Mouse (Mus musculus) ES-Bruce4 (cell line): ENCODE data around the gene Mon2. TPM values are rescaled to one million over a fixed set of nuclear protein-coding genes. Genes with fewer than 3 reads are reported as not detected.

Source experiments
- H3K27ac ChIP-seq: 2 replicates; pipeline ENCODE4 v1.5.1; 2012; ENCODE audit warnings: low read length, inconsistent platforms; ENCODE audit not compliant: insufficient read depth
- H3K27me3 ChIP-seq: 2 replicates; pipeline ENCODE4 v1.6.1; 2012; ENCODE audit warnings: mild to moderate bottlenecking, low read length, inconsistent platforms; ENCODE audit not compliant: control insufficient read depth, poor library complexity, insufficient read depth, severe bottlenecking
- H3K36me3 ChIP-seq: 2 replicates; pipeline ENCODE4 v1.6.1; 2012; ENCODE audit warnings: inconsistent platforms, mild to moderate bottlenecking, low read length, moderate library complexity; ENCODE audit not compliant: control insufficient read depth, poor library complexity, insufficient read depth, severe bottlenecking
- H3K4me1 ChIP-seq: one replicate; pipeline ENCODE4 v1.8.1; 2011; ENCODE audit warnings: low read length; ENCODE audit not compliant: control insufficient read depth, insufficient read depth
- H3K4me3 ChIP-seq: 2 replicates; pipeline ENCODE4 v1.5.1; 2011; ENCODE audit warnings: low read depth, mild to moderate bottlenecking, low read length
- H3K9ac ChIP-seq: 2 replicates; pipeline ENCODE4 v1.6.1; 2012; ENCODE audit warnings: low read depth, mild to moderate bottlenecking, inconsistent platforms; ENCODE audit not compliant: poor library complexity, severe bottlenecking
- H3K9me3 ChIP-seq: replicated peaks from 2 replicates; pipeline ENCODE4 v1.6.1; 2012; ENCODE audit warnings: mild to moderate bottlenecking, low read length, inconsistent platforms; ENCODE audit not compliant: control insufficient read depth, poor library complexity, insufficient read depth, severe bottlenecking
- CTCF ChIP-seq: IDR thresholded peaks from one replicate; pipeline ENCODE4 v1.8.1; 2011; ENCODE audit warnings: low read depth, low read length
- EP300 ChIP-seq: IDR thresholded peaks from 2 replicates; pipeline ENCODE4 v1.6.1; 2011; ENCODE audit warnings: low read depth, low read length; ENCODE audit not compliant: insufficient read depth
- POLR2A ChIP-seq: IDR thresholded peaks from one replicate; pipeline ENCODE4 v1.8.1; 2011; ENCODE audit warnings: low read length; ENCODE audit not compliant: insufficient read depth
- polyA plus RNA-seq: library from polyadenylated mRNA; stranded (reverse); fragments of >200 nt; gene quantifications from 2 replicates; pipeline ENCODE4 v1.2.4, GENCODE M21; 2011; ENCODE audit warnings: low read depth; ENCODE audit not compliant: missing spikeins, insufficient read depth, insufficient read length

Gene Mon2
- polyA plus RNA-seq, 1 experiment: 48.4 TPM

DNA sequence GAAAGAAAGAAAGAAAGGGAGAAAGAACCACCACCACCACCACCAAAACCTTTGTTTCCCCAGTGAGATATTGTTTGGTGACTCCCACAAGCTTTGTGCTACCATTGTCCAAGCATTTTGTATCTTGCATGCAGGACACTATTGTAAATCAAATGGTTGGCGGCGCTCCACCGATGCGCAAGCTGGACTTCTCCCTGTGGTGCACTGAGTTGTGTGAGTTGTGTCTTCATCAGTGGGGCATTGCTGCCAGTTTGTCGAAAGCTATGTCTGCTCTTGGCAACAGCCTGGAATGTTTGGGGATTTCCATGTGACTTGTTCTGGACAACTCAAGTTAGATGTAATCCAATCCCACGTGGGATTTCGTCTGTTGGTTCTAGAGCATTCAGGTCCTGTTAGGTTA is 18.2 kb upstream of the Mon2 start:
- Histone ChIP-seq H3K9me3 (no peaks in the 10 kb centered on the region), H3K27ac (no peak overlapping the region), H3K4me3 (no peak overlapping the region), H3K27me3 (no peaks in the 10 kb centered on the region), H3K36me3 (no peaks in the 10 kb centered on the region), H3K9ac (no peak overlapping the region), H3K4me1 (no peaks in the 10 kb centered on the region)
- TF ChIP-seq EP300 (no peak), CTCF (no peak)

GRCm38 (mm10) chr10:123092577-123092976 is 16.3 kb upstream of the Mon2 start:
- no peak for TF ChIP-seq POLR2A
- no peak for TF ChIP-seq CTCF
- no peak for TF ChIP-seq EP300
- Histone ChIP-seq H3K4me3 (no peak overlapping the region), H3K4me1 (no peaks in the 10 kb centered on the region), H3K36me3 (no peaks in the 10 kb centered on the region), H3K27me3 (no peaks in the 10 kb centered on the region; the same call in 1 of the 2 replicates), H3K9me3 (no peaks in the 10 kb centered on the region), H3K9ac (no peak overlapping the region), H3K27ac (no peak overlapping the region)

- no peak overlapping the region for H3K27ac ChIP-seq
- no peak for TF ChIP-seq EP300
- TF ChIP-seq POLR2A: no peak
- TF ChIP-seq CTCF: peak; percentile 18
- no peaks in the 10 kb centered on the region for H3K9me3 ChIP-seq
- no peaks in the 10 kb centered on the region for H3K4me1 ChIP-seq
- no peaks in the 10 kb centered on the region; the same call in 1 of the 2 replicates for H3K27me3 ChIP-seq
- no peak overlapping the region for H3K4me3 ChIP-seq
- H3K9ac ChIP-seq: no peak overlapping the region
- H3K36me3 ChIP-seq: no peaks in the 10 kb centered on the region
These were observed 15.4 kb upstream of the Mon2 start for GRCm38 (mm10) chr10:123091737-123092136.

GRCm38 (mm10) chr10:123089425-123089930 is 13.2 kb upstream of the Mon2 start:
- no peak overlapping the region for H3K9ac ChIP-seq
- no peak overlapping the region for H3K27ac ChIP-seq
- TF ChIP-seq EP300 (no peak), POLR2A (no peak), CTCF (no peak)
- H3K4me3 ChIP-seq: no peak overlapping the region
- H3K9me3 ChIP-seq: no peaks in the 10 kb centered on the region
- H3K36me3 ChIP-seq: no peaks in the 10 kb centered on the region
- no peaks in the 10 kb centered on the region for H3K4me1 ChIP-seq
- H3K27me3 ChIP-seq: no peaks in the 10 kb centered on the region; the same call in 1 of the 2 replicates

- Histone ChIP-seq H3K4me3 (no peak overlapping the region), H3K27me3 (no peaks in the 10 kb centered on the region; the same call in 1 of the 2 replicates), H3K27ac (no peak overlapping the region), H3K4me1 (no peaks in the 10 kb centered on the region), H3K9ac (no peak overlapping the region), H3K36me3 (no peaks in the 10 kb centered on the region), H3K9me3 (no peaks in the 10 kb centered on the region)
- TF ChIP-seq CTCF (no peak), POLR2A (no peak), EP300 (no peak)
These were observed 10.5 kb upstream of the Mon2 start for GRCm38 (mm10) chr10:123086847-123087246.

DNA sequence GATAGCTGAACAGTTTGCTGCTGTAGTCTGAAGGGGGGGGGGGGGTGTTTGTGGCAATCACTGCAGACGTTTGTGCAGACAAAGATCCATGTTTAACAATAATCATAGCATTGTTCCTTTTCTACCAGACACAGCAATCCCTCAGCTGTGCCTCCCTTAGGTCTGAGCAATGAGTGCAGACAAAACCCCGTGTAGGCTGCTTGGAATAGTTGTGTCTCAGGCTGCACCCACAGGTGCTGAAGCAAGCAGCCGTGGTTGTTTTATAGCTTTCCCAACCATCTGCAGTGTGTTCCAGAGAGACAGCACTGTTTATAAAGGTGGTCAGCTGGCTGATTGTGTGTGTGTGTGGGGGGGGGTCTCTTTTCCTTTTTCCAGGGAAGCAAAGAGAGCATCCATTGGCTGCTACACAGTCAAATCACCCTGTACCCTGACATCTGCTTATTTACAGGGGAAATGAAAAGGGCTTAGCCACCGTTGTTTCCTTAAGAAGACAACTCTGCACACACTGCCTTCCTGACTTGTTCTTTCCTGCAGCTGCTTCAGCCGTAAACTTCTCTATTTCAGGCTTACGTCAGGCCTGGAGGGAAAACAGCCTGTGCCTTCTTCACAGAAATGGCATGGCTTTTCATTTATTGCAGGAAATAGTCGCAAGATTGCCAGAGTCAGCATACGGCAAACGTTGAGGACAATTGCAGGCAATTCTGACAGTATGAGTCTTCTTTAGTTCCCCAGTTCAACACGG is 8.8 kb upstream of the Mon2 start:
- no peak overlapping the region for H3K27ac ChIP-seq
- TF ChIP-seq CTCF (no peak), EP300 (no peak), POLR2A (no peak)
- no peaks in the 10 kb centered on the region for H3K36me3 ChIP-seq
- no peaks in the 10 kb centered on the region for H3K4me1 ChIP-seq
- H3K27me3 ChIP-seq: no peaks in the 10 kb centered on the region; the same call in 1 of the 2 replicates
- H3K9ac ChIP-seq: no peak overlapping the region
- no peaks in the 10 kb centered on the region for H3K9me3 ChIP-seq
- no peak overlapping the region for H3K4me3 ChIP-seq
